Mouse (Mus musculus) large intestine, adult 2 months (tissue): Measurements from ENCODE around the gene Sox15. TPM values are rescaled to one million over a fixed set of nuclear protein-coding genes. Genes with fewer than 3 reads are reported as not detected.
A peak's percentile ranks its signal among the peaks of the same experiment; 100 is the strongest.

Experiments used
- DNase-seq: peaks from one replicate; pipeline ENCODE4 v3.0.0-alpha.2; 2012; ENCODE audit warnings: low read depth, low spot score
- WGBS: fragments of 180-500 bp; shearing (Covaris S2); methylation state at CpG from one replicate; pipeline ENCODE4 v1.1.7; 2018; 5-methylcytosine and 5-hydroxymethylcytosine counted together
- polyA plus RNA-seq: library from polyadenylated mRNA; depleted of rRNA; stranded (reverse); fragments of >200 nt; gene quantifications from 2 replicates; pipeline ENCODE4 v1.2.3, GENCODE M21; 2012

The Sox15 gene
- polyA plus RNA-seq, 1 experiment = not detected

- under 1% methylated on average over 55 of the region's 56 CpGs for WGBS
- DNase-seq = peak; percentile 100
Observed at GRCm38 (mm10) chr11:69632284-69633089, 22.6 kb upstream of the Sox15 start, which contains the start of gene Fxr2. Fxr2 (plus strand) TSS chr11:69632990.

- WGBS = under 1% methylated on average over 48 of the region's 50 CpGs
- DNase-seq = no peak
Observed at GRCm38 (mm10) chr11:69633128-69633866, 21.8 kb upstream of the Sox15 start.

- 61% methylated on average over 3 of the region's 3 CpGs for WGBS
- no peak for DNase-seq
Observed at GRCm38 (mm10) chr11:69635471-69635870, 19.6 kb upstream of the Sox15 start.

- DNase-seq = no peak
- WGBS = 82% methylated on average over 5 of the region's 5 CpGs
Observed at GRCm38 (mm10) chr11:69645860-69646259, 9.3 kb upstream of the Sox15 start.

- WGBS = 74% methylated on average over 5 of the region's 5 CpGs
- DNase-seq = no peak
Observed at GRCm38 (mm10) chr11:69653399-69653798, 1.7 kb upstream of the Sox15 start.

GRCm38 (mm10) chr11:69654760-69655159, 354 bp upstream of the Sox15 start:
- WGBS = 40% methylated on average over 9 of the region's 9 CpGs
- no peak for DNase-seq

- no peak for DNase-seq
- 65% methylated on average over 5 of the region's 5 CpGs for WGBS
Observed at GRCm38 (mm10) chr11:69656065-69656455, 946 bp downstream of the Sox15 start.

- no peak for DNase-seq
- 73% methylated on average over 10 of the region's 10 CpGs for WGBS
Observed at GRCm38 (mm10) chr11:69656617-69657461, 1.7 kb downstream of the Sox15 start.

- no peak for DNase-seq
- 84% methylated on average over 15 of the region's 15 CpGs for WGBS
Observed at GRCm38 (mm10) chr11:69657462-69657881, 2.4 kb downstream of the Sox15 start.

GRCm38 (mm10) chr11:69661221-69661881, 6.2 kb downstream of the Sox15 start:
- DNase-seq = no peak
- WGBS = 22% methylated on average over 3 of the region's 3 CpGs

GRCm38 (mm10) chr11:69662213-69662966, 7.3 kb downstream of the Sox15 start, which contains the start of gene Mpdu1:
Mpdu1 (minus strand) TSS chr11:69662642.
- WGBS = under 1% methylated on average over 48 of the region's 48 CpGs
- DNase-seq = peak; percentile 82

GRCm38 (mm10) chr11:69662967-69663671, 8.0 kb downstream of the Sox15 start:
- 60% methylated on average over 13 of the region's 13 CpGs for WGBS
- no peak for DNase-seq

- DNase-seq = no peak
- WGBS = 61% methylated on average over 6 of the region's 6 CpGs
Observed at GRCm38 (mm10) chr11:69663795-69664194, 8.7 kb downstream of the Sox15 start.

- DNase-seq = no peak
- 85% methylated on average over 7 of the region's 7 CpGs for WGBS
Observed at GRCm38 (mm10) chr11:69664841-69665240, 9.7 kb downstream of the Sox15 start.

- WGBS = 69% methylated on average over 9 of the region's 9 CpGs
- no peak for DNase-seq
Observed at GRCm38 (mm10) chr11:69665457-69665960, 10.4 kb downstream of the Sox15 start.

GRCm38 (mm10) chr11:69665961-69666664, 11.0 kb downstream of the Sox15 start, which contains the start of gene Cd68:
Cd68 (minus strand) TSS chr11:69666153.
- DNase-seq = no peak
- WGBS = 31% methylated on average over 7 of the region's 7 CpGs

GRCm38 (mm10) chr11:69666665-69667005, 11.5 kb downstream of the Sox15 start:
- WGBS = 83% methylated on average over 3 of the region's 3 CpGs
- no peak for DNase-seq
